7 mouse cellular contexts compared by ENCODE assay signal in the genomic region with DNA sequence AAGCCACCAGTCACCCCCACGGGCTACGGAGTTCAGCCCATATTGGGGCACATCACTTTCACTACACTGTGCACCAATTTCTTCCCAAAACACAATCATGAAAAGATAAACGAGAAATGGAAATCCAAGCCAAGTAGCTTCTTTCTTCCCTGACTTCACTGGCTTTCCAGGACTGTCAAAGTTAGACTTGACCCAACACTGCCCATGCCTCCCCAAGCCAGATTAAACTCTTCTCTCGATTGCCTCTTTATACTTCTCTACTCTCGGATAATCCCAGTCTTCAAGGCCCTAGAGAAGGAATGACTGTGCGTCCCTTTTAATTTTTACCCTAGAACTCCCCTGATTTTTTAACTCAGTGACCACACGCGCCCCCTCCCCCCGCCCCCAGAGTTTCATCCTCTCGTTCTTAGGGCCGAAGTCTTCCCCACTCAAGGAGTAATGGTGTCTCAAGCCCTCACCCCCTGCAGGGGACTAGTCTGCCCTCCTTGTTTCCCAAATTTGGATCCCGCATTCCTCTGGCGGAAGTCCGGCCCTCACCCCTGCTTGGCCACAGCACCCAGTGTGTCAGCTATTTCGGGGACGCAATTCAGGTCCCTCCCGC. TPM values are rescaled to one million over a fixed set of nuclear protein-coding genes. Genes with fewer than 3 reads are reported as not detected.
DNase-seq lines count a peak whose midpoint lies in the region; ATAC-seq and TF ChIP-seq lines count a peak whose summit lies in the region.

No protein-coding gene starts in this region.

- H3K9ac ChIP-seq in embryonic facial prominence, embryonic 15.5 days, result peak overlapping the region; percentile 80
- peak overlapping the region; percentile 67 for H3K9ac ChIP-seq in intestine, postnatal 0 days (ENCODE audit: low read depth, low read length)
- H3K9ac ChIP-seq in neural tube, embryonic 15.5 days (replicated peaks), result peak overlapping the region; percentile 76

- H3K4me3 ChIP-seq in lung, adult 2 months (replicated peaks; ENCODE audit: extremely low read depth, low read depth, low read length), result peak overlapping the region; percentile 84
- H3K4me3 ChIP-seq in embryonic facial prominence, embryonic 15.5 days (replicated peaks), result peak overlapping the region; percentile 73
- peak overlapping the region; percentile 75 for H3K4me3 ChIP-seq in intestine, postnatal 0 days (ENCODE audit: low read depth, low read length)
- H3K4me3 ChIP-seq in neural tube, embryonic 15.5 days (replicated peaks), result peak overlapping the region; percentile 77

- H3K4me2 ChIP-seq in embryonic facial prominence, embryonic 15.5 days (replicated peaks), result peak overlapping the region; percentile 60
- peak overlapping the region; percentile 67 for H3K4me2 ChIP-seq in intestine, postnatal 0 days (replicated peaks; ENCODE audit: low read depth)
- peak overlapping the region; percentile 71 for H3K4me2 ChIP-seq in neural tube, embryonic 15.5 days

- H3K9me3 ChIP-seq in embryonic facial prominence, embryonic 15.5 days (replicated peaks), result 0 out of 2 replicates have a peak, but pooled peaks cover 5% of the 10 kb centered on the region
- H3K9me3 ChIP-seq in intestine, postnatal 0 days (ENCODE audit: control insufficient read depth), result no peaks in the 10 kb centered on the region
- H3K9me3 ChIP-seq in neural tube, embryonic 15.5 days (replicated peaks), result no peaks in the 10 kb centered on the region

- no peak for TF ChIP-seq POLR2A in lung, adult 2 months (IDR thresholded peaks at IDR 0.05; ENCODE audit: borderline replicate concordance, extremely low read depth, low read depth, low read length)

- peak overlapping the region; percentile 63; the same call in 1 of the 2 replicates for H3K27ac ChIP-seq in embryonic facial prominence, embryonic 15.5 days (replicated peaks)
- H3K27ac ChIP-seq in intestine, postnatal 0 days (ENCODE audit: low read depth, low read length), result peak overlapping the region; percentile 57; the same call in 1 of the 2 replicates
- H3K27ac ChIP-seq in neural tube, embryonic 15.5 days (replicated peaks), result peak overlapping the region; percentile 87

- peaks cover 4% of the 10 kb centered on the region for H3K4me1 ChIP-seq in lung, adult 2 months (ENCODE audit: control insufficient read depth, insufficient read depth, low read length)
- H3K4me1 ChIP-seq in embryonic facial prominence, embryonic 15.5 days, result peaks cover 16% of the 10 kb centered on the region
- H3K4me1 ChIP-seq in intestine, postnatal 0 days (replicated peaks; ENCODE audit: control insufficient read depth, insufficient read depth, low read length), result peaks cover 7% of the 10 kb centered on the region
- H3K4me1 ChIP-seq in neural tube, embryonic 15.5 days, result peaks cover 31% of the 10 kb centered on the region

- 3% methylated on average over 17 of the region's 17 CpGs for WGBS in lung, adult 2 months
- 4% methylated on average over 17 of the region's 17 CpGs for WGBS in embryonic facial prominence, embryonic 15.5 days
- WGBS in intestine, postnatal 0 days, result 3% methylated on average over 17 of the region's 17 CpGs
- 4% methylated on average over 17 of the region's 17 CpGs for WGBS in neural tube, embryonic 15.5 days

- peaks cover 35% of the 10 kb centered on the region for H3K36me3 ChIP-seq in embryonic facial prominence, embryonic 15.5 days
- H3K36me3 ChIP-seq in intestine, postnatal 0 days (ENCODE audit: control insufficient read depth, insufficient read depth), result peaks cover 37% of the 10 kb centered on the region
- H3K36me3 ChIP-seq in neural tube, embryonic 15.5 days, result peaks cover 34% of the 10 kb centered on the region

- ATAC-seq in embryonic facial prominence, embryonic 15.5 days (ENCODE audit: insufficient number of reproducible peaks, low FRiP score, low TSS enrichment, low read depth), result peak; percentile 14; the same call in 1 of the 2 replicates
- ATAC-seq in intestine, postnatal 0 days, result peak; percentile 23; the same call in 1 of the 2 replicates
- peak; percentile 66 for ATAC-seq in neural tube, embryonic 15.5 days (ENCODE audit: low FRiP score)

- no peak for TF ChIP-seq CTCF in lung, adult 2 months (IDR thresholded peaks at IDR 0.05; ENCODE audit: insufficient read depth, low read length)
- no peak for TF ChIP-seq CTCF in intestine, postnatal 0 days (IDR thresholded peaks at IDR 0.05; ENCODE audit: low read depth)

- no peaks in the 10 kb centered on the region for H3K27me3 ChIP-seq in embryonic facial prominence, embryonic 15.5 days
- H3K27me3 ChIP-seq in intestine, postnatal 0 days (replicated peaks; ENCODE audit: control insufficient read depth, insufficient read depth, low read length), result no peaks in the 10 kb centered on the region
- no peaks in the 10 kb centered on the region for H3K27me3 ChIP-seq in neural tube, embryonic 15.5 days (replicated peaks)

- no peak for DNase-seq in lung, adult 2 months
- no peak for DNase-seq in lung, adult 18-20 months
- DNase-seq in left cerebral cortex, adult 8-10 months (ENCODE audit: low spot score in 2 of 2), result no peak
- no peak for DNase-seq in right cerebral cortex, postnatal 36 days (ENCODE audit: low spot score in 2 of 2)

RNA-seq across cellular contexts. Expression of a gene that starts 0.5 kb away (rescaled TPM):
- 15.1 and 20.2 TPM in 2 replicates for polyA plus RNA-seq in lung, adult 2 months (2012; rRNA removed)
- polyA plus RNA-seq in embryonic facial prominence, embryonic 15.5 days (2015; fragmentation: Nextera tagmentation; extraction: Ambion mirVana), result 71.2 and 74.9 TPM in 2 replicates
- polyA plus RNA-seq in intestine, postnatal 0 days (2015; fragmentation: Nextera tagmentation; extraction: Ambion mirVana), result 18.1 and 20.9 TPM in 2 replicates
- 92.3 and 93.9 TPM in 2 replicates for polyA plus RNA-seq in neural tube, embryonic 15.5 days (2015; fragmentation: Nextera tagmentation; extraction: Ambion mirVana)
- total RNA-seq in left cerebral cortex, adult 8-10 months (2022), result 10 to 100 TPM; 50.0 to 58.5 (median 55.0) TPM

RNA-seq across cellular contexts. Expression of a gene that starts 37.6 kb away (rescaled TPM):
- 7.4 and 7.9 TPM in 2 replicates for polyA plus RNA-seq in lung, adult 2 months (2012; rRNA removed)
- 49.8 and 52.3 TPM in 2 replicates for polyA plus RNA-seq in embryonic facial prominence, embryonic 15.5 days (2015; fragmentation: Nextera tagmentation; extraction: Ambion mirVana)
- 28.2 and 29.4 TPM in 2 replicates for polyA plus RNA-seq in intestine, postnatal 0 days (2015; fragmentation: Nextera tagmentation; extraction: Ambion mirVana)
- 20.5 and 34.8 TPM in 2 replicates for polyA plus RNA-seq in neural tube, embryonic 15.5 days (2015; fragmentation: Nextera tagmentation; extraction: Ambion mirVana)
- total RNA-seq in left cerebral cortex, adult 8-10 months (2022), result 1 to 10 TPM; 3.0 to 4.7 (median 3.4) TPM

RNA-seq across cellular contexts. Expression of a gene that starts 40.9 kb away (rescaled TPM):
- polyA plus RNA-seq in lung, adult 2 months (2012; rRNA removed), result 3.0 TPM in 2 replicates
- 3.4 and 3.9 TPM in 2 replicates for polyA plus RNA-seq in embryonic facial prominence, embryonic 15.5 days (2015; fragmentation: Nextera tagmentation; extraction: Ambion mirVana)
- polyA plus RNA-seq in intestine, postnatal 0 days (2015; fragmentation: Nextera tagmentation; extraction: Ambion mirVana), result 0.78 and 0.89 TPM in 2 replicates
- 32.3 and 44.0 TPM in 2 replicates for polyA plus RNA-seq in neural tube, embryonic 15.5 days (2015; fragmentation: Nextera tagmentation; extraction: Ambion mirVana)
- total RNA-seq in left cerebral cortex, adult 8-10 months (2022), result 10 to 100 TPM; 11.7 to 18.2 (median 13.6) TPM

RNA-seq across cellular contexts. Expression of a gene that starts 52.9 kb away (rescaled TPM):
- 184 and 199 TPM in 2 replicates for polyA plus RNA-seq in lung, adult 2 months (2012; rRNA removed)
- polyA plus RNA-seq in embryonic facial prominence, embryonic 15.5 days (2015; fragmentation: Nextera tagmentation; extraction: Ambion mirVana), result 48.1 and 49.3 TPM in 2 replicates
- 105 and 108 TPM in 2 replicates for polyA plus RNA-seq in intestine, postnatal 0 days (2015; fragmentation: Nextera tagmentation; extraction: Ambion mirVana)
- 31.8 and 33.7 TPM in 2 replicates for polyA plus RNA-seq in neural tube, embryonic 15.5 days (2015; fragmentation: Nextera tagmentation; extraction: Ambion mirVana)
- 10 to 100 TPM; 24.1 to 27.4 (median 25.8) TPM for total RNA-seq in left cerebral cortex, adult 8-10 months (2022)

Comparison
In these comparisons a context has a peak if more than half of its experiments do, and no peak if none do; other contexts are left out.
1. ATAC-seq: peak in every context shown above with its lines; median percentile 66 in neural tube, embryonic 15.5 days; 23 in intestine, postnatal 0 days; 14 in embryonic facial prominence, embryonic 15.5 days.